Mouse (Mus musculus): ENCODE results near the gene 4921504E06Rik.

GRCm38 (mm10) chr2:19455228-19455627, 98.5 kb downstream of the 4921504E06Rik start:
- TF ChIP-seq CTCF (IDR thresholded peaks at IDR 0.05; ENCODE audit: low read depth) (no peak), EP300 (optimal IDR thresholded peaks at IDR 0.05) (no peak)

All from stomach, postnatal 0 days (tissue).